Mouse (Mus musculus): Measurements from ENCODE around the gene Espnl. TPM values are rescaled to one million over a fixed set of nuclear protein-coding genes. Genes with fewer than 3 reads are reported as not detected.

Espnl gene
- total RNA-seq, 1 experiment from 2014 or later: not detected

GRCm38 (mm10) chr1:91381091-91381471 lies 59.2 kb downstream of the Espnl start:
- no peak for DNase-seq

GRCm38 (mm10) chr1:91390369-91390768 lies 68.5 kb downstream of the Espnl start:
- DNase-seq: no peak

DNA sequence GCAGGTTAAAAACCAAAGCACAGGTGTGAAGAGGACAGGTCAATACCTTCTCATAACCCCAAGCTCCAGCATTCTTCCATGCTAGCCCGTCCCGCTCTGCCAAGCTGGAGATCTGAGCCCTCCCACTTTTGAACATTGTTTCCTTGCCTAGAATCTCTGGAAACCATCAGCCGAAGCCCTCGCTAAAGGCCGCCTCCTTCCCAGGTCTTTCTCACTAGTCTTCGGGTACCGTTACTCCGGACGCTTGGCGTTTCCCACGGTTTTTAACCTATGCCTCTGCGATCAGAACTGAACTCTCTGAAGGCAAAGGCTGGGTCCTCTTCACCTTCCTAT lies 76.0 kb downstream of the Espnl start:
- DNase-seq: no peak

Other genes with a start within 250 kb of the Espnl start
- not detected in 2 replicates for gene Rbm44, start 177.0 kb upstream of the Espnl start, total RNA-seq (2021)
- 8.0 and 9.5 TPM in 2 replicates for gene Ramp1, start 142.3 kb upstream of the Espnl start, total RNA-seq (2021)
- gene Ube2f, start 71.8 kb upstream of the Espnl start, total RNA-seq (2021): 70.5 and 85.1 TPM in 2 replicates
- gene Scly, start 23.7 kb upstream of the Espnl start, total RNA-seq (2021): 19.2 and 22.6 TPM in 2 replicates
- 0.37 and 0.71 TPM in 2 replicates for gene Klhl30, start 28.9 kb downstream of the Espnl start, total RNA-seq (2021)
- 7.3 and 9.1 TPM in 2 replicates for gene Erfe, start 44.4 kb downstream of the Espnl start, total RNA-seq (2021)
- 99.4 and 110 TPM in 2 replicates for gene Ilkap, start 76.7 kb downstream of the Espnl start, total RNA-seq (2021)
- 182 and 223 TPM in 2 replicates for gene Hes6, start 92.0 kb downstream of the Espnl start, total RNA-seq (2021)
- gene Per2, start 137.2 kb downstream of the Espnl start, total RNA-seq (2021): 38.3 and 42.3 TPM in 2 replicates
- gene Traf3ip1, start 172.6 kb downstream of the Espnl start, total RNA-seq (2021): 12.3 and 12.6 TPM in 2 replicates
- gene Asb1, start 218.5 kb downstream of the Espnl start, total RNA-seq (2021): 20.6 and 21.7 TPM in 2 replicates

Data from adrenal gland, postnatal 14 days (tissue).